Mouse (Mus musculus) lung, postnatal 0 days (tissue): ENCODE measurements at regions not wholly inside any gene's neighbourhood (a gene's known extent, or its start where the extent isn't known, plus 50 kb on each side); places are given as distances from the start of the nearest gene placed in this dataset.
A peak's percentile ranks its signal among the peaks of the same experiment; 100 is the strongest.

Experiments used
- ATAC-seq: fragments of 200-750 bp; cut with Nextera tagmentation; 2 replicates; pipeline ENCODE4 v1.8.0; 2017; ENCODE audit warnings: moderate library complexity
- DNase-seq: peaks from one replicate; pipeline ENCODE4 v3.0.0-alpha.2; 2016; ENCODE audit warnings: low spot score
- H3K27ac ChIP-seq: fragments of 300-500 bp; sonication (generic); 2 replicates; pipeline ENCODE4 v1.5.1; 2014; ENCODE audit warnings: antibody characterized with exemption, mild to moderate bottlenecking, low read length, mixed read lengths
- H3K27me3 ChIP-seq: fragments of 300-500 bp; sonication (generic); replicated peaks from 2 replicates; pipeline ENCODE4 v1.6.1; 2014; ENCODE audit warnings: low read length, mixed read lengths; ENCODE audit not compliant: insufficient read depth
- H3K36me3 ChIP-seq: fragments of 300-500 bp; sonication (generic); 2 replicates; pipeline ENCODE4 v1.6.1; 2014; ENCODE audit warnings: low read length, mixed read lengths; ENCODE audit not compliant: insufficient read depth
- H3K4me1 ChIP-seq: fragments of 300-500 bp; sonication (generic); 2 replicates; pipeline ENCODE4 v1.6.1; 2014; ENCODE audit warnings: antibody characterized with exemption, low read depth, low read length, mixed read lengths; ENCODE audit not compliant: insufficient read depth
- H3K4me2 ChIP-seq: fragments of 300-500 bp; sonication (generic); replicated peaks from 2 replicates; pipeline ENCODE4 v1.6.1; 2014; ENCODE audit warnings: low read depth, mild to moderate bottlenecking, low read length, moderate library complexity, mixed read lengths
- H3K4me3 ChIP-seq: fragments of 300-500 bp; sonication (generic); 2 replicates; pipeline ENCODE4 v1.5.1; 2014; ENCODE audit warnings: low read depth, low read length
- H3K9ac ChIP-seq: fragments of 300-500 bp; sonication (generic); replicated peaks from 2 replicates; pipeline ENCODE4 v1.6.1; 2014; ENCODE audit warnings: low read depth, mild to moderate bottlenecking
- H3K9me3 ChIP-seq: fragments of 300-500 bp; sonication (generic); 2 replicates; pipeline ENCODE4 v1.6.1; 2016; ENCODE audit warnings: low read length, mixed read lengths
- CTCF ChIP-seq: IDR thresholded peaks from 2 replicates; pipeline ENCODE4 v1.5.1; 2016; ENCODE audit warnings: antibody characterized with exemption, mild to moderate bottlenecking
- EP300 ChIP-seq: IDR thresholded peaks from 2 replicates; pipeline ENCODE4 v1.6.1; 2016; ENCODE audit warnings: antibody characterized with exemption, mild to moderate bottlenecking, control low read depth
- WGBS: fragments of 180-500 bp; shearing (Covaris S2); extraction: QIAGEN DNeasy Blood & Tissue Kit; methylation state at CpG from one replicate; pipeline ENCODE4 v1.1.7; 2014; 5-methylcytosine and 5-hydroxymethylcytosine counted together

DNA sequence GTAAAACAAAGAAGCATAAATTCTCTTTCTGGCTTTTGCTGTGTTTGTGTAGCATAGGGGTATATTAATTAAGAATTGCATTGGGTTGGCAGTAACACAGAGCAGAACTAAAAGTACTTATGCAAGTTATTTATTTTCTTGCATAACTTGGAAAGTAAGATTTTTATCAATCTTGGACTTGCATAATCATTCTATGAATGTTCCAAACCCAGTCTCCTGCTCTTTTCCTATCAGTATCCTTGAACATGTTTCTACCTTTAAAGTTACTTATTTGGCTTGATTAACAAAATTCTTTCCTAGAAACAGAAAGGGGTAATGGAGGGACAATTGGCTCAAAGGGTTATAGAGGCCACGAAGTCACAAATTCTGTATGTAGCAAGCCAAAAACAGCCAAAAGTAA lies 1320.6 kb upstream of the Gm7489 start:
- H3K9ac ChIP-seq = no peak overlapping the region
- H3K27ac ChIP-seq = no peak overlapping the region
- WGBS = 88% methylated on average over 1 of the region's 1 CpGs
- H3K27me3 ChIP-seq = no peaks in the 10 kb centered on the region
- no peak for ATAC-seq
- no peak overlapping the region for H3K4me3 ChIP-seq
- H3K4me2 ChIP-seq = no peak overlapping the region
- TF ChIP-seq EP300 (no peak), CTCF (no peak)
- H3K36me3 ChIP-seq = no peaks in the 10 kb centered on the region
- peak; percentile 9 for DNase-seq
- no peaks in the 10 kb centered on the region for H3K4me1 ChIP-seq
- H3K9me3 ChIP-seq = no peaks in the 10 kb centered on the region

DNA sequence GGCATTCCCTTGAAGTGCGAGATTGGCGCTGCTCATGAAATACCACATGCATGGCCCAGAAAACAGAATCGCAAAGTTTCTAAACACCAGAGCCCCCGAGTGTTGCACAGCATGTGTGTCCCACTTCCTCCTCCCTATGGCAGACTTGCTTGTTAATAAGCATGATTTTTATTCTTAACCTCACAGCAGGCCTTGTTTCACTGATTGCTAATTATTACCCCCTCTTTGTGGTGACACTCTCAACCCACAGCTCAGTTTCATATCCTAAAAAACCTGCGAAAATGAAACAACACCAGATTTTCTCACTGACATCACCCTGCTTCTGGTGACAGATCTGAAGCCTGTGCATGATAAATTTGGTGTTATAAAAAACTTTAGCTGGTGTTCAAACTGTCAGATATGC lies 1319.3 kb upstream of the Gm7489 start:
- DNase-seq = no peak

DNA sequence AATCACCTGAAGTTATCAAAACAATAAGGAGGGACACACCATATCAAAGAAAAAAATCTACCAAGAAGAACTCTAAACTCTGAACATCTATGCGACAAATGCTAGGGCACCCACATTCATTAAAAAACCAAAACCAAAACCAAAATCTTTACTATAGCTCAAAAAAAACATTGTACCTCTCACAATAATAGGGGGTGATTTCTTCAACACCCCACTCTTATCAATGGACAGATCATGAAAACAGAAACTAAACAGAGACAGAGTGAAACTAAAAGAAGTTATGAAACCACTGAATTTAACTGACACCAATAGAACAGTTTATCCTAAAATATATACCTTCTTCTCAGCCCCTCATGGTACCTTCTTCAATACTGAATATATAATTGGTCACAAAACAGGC lies 1314.5 kb upstream of the Gm7489 start:
- TF ChIP-seq EP300 = no peak
- no peak for TF ChIP-seq CTCF
- Histone ChIP-seq H3K9me3 (no peaks in the 10 kb centered on the region), H3K27ac (no peak overlapping the region), H3K4me3 (no peak overlapping the region), H3K4me1 (no peaks in the 10 kb centered on the region), H3K9ac (no peak overlapping the region), H3K27me3 (no peaks in the 10 kb centered on the region), H3K4me2 (no peak overlapping the region), H3K36me3 (no peaks in the 10 kb centered on the region)
- 98% methylated on average over 1 of the region's 1 CpGs for WGBS
- ATAC-seq = no peak
- DNase-seq = no peak

More for the DNA sequence above, 1319.3 kb upstream of the Gm7489 start:
- Histone ChIP-seq H3K36me3 (no peaks in the 10 kb centered on the region), H3K9me3 (no peaks in the 10 kb centered on the region), H3K4me1 (no peaks in the 10 kb centered on the region), H3K27ac (no peak overlapping the region), H3K4me3 (no peak overlapping the region), H3K27me3 (no peaks in the 10 kb centered on the region), H3K9ac (no peak overlapping the region), H3K4me2 (no peak overlapping the region)
- TF ChIP-seq EP300 = no peak
- no peak for TF ChIP-seq CTCF
- no peak for ATAC-seq
- WGBS = 72% methylated on average over 5 of the region's 5 CpGs

DNA sequence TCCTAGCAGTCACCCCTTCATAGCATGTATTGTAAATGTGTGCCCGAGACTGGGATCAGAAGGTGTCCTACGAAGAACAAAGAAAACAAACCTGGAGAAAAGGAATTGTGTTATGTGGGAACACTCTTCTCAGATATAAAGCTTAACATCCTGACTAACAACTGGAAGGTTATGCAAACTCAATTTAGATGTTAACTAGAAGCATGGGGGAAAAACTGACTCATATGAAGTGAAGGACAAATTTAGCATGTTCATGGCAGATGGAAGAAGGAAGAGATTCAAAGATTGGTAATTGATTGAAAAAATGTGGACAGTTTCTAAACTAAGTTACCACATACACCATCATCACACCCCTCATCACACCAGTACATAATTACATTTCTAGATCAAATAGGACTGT lies 1307.1 kb upstream of the Gm7489 start:
- Histone ChIP-seq H3K4me2 (no peak overlapping the region), H3K4me3 (no peak overlapping the region), H3K27me3 (no peaks in the 10 kb centered on the region), H3K4me1 (no peaks in the 10 kb centered on the region), H3K27ac (no peak overlapping the region), H3K9ac (no peak overlapping the region), H3K9me3 (no peaks in the 10 kb centered on the region), H3K36me3 (no peaks in the 10 kb centered on the region)
- TF ChIP-seq EP300 (no peak), CTCF (no peak)
- DNase-seq (no peak), ATAC-seq (no peak)
- 86% methylated on average over 2 of the region's 2 CpGs for WGBS

DNA sequence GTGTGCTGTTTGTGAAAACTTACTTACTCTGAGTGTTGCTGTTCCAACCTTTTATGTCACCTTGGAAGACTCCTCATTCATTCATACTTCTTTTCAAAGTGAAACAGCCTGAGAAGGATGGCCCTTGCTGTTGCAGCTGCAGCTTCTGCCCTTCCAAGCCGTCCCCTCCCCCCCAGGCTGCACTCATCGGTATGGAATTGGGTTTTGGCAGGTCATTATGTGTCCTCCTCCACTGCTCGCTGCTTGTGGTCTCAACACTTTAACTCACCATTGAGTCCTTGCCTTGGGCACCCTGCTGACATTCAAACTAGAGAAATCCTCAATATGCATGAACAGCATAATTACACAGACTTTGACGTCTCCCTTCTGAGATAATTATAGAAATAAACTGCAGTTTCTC lies 1295.3 kb upstream of the Gm7489 start:
- Histone ChIP-seq H3K27me3 (no peaks in the 10 kb centered on the region), H3K9ac (no peak overlapping the region), H3K36me3 (no peaks in the 10 kb centered on the region), H3K4me3 (no peak overlapping the region), H3K27ac (no peak overlapping the region), H3K4me1 (no peaks in the 10 kb centered on the region), H3K4me2 (no peak overlapping the region), H3K9me3 (no peaks in the 10 kb centered on the region)
- ATAC-seq (no peak), DNase-seq (no peak)
- WGBS = 23% methylated on average over 4 of the region's 4 CpGs
- no peak for TF ChIP-seq CTCF
- no peak for TF ChIP-seq EP300

DNA sequence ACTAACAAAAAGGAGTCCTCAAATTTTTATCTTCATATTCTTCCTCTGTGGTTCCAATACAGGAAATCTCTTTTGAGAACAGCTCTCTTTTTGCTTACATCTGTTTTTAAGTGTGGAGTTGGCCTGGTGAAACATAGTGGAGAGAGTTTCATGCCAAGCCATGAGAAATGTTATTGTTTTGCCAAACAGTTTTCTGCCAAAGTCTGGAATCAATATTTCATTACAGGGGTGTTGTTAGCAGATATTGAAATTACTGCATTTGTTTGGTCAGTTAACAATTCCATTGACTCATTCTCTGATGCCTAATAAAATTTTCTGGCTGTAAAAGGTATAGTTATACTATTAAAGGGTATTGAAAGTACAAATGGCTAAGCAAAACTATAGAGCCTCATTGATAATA lies 1285.2 kb upstream of the Gm7489 start:
- no peak for TF ChIP-seq EP300
- no peak for TF ChIP-seq CTCF

DNA sequence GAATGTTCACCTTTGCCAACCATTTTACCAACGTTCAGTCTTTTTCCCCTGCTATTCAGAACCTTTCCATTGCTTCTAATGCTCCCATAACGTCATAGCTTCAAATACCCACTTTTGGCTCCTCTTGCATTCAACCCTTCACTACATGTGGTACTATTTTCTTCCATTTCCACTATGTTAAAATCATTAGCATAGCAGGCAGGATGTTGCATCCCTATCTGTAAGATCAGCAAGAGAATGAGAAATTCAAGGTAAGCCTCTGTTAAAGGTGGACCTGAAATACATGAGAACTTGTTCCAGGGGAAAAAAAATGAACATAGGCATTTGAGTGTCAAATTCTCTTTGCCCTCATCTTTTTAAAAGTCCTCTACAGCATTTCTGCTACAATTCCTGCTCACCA lies 1284.7 kb upstream of the Gm7489 start:
- H3K27ac ChIP-seq = no peak overlapping the region
- 66% methylated on average over 2 of the region's 2 CpGs for WGBS
- no peaks in the 10 kb centered on the region for H3K27me3 ChIP-seq
- no peak overlapping the region for H3K4me2 ChIP-seq
- H3K9me3 ChIP-seq = no peaks in the 10 kb centered on the region
- H3K4me1 ChIP-seq = no peaks in the 10 kb centered on the region
- H3K36me3 ChIP-seq = no peaks in the 10 kb centered on the region
- TF ChIP-seq EP300 (no peak), CTCF (no peak)
- DNase-seq (no peak), ATAC-seq (no peak)
- no peak overlapping the region for H3K9ac ChIP-seq
- no peak overlapping the region for H3K4me3 ChIP-seq

More for the DNA sequence above, 1285.2 kb upstream of the Gm7489 start:
- Histone ChIP-seq H3K9ac (no peak overlapping the region), H3K9me3 (no peaks in the 10 kb centered on the region), H3K4me2 (no peak overlapping the region), H3K4me1 (no peaks in the 10 kb centered on the region), H3K27me3 (no peaks in the 10 kb centered on the region), H3K4me3 (no peak overlapping the region), H3K36me3 (no peaks in the 10 kb centered on the region), H3K27ac (no peak overlapping the region)
- DNase-seq (no peak), ATAC-seq (no peak)
